Mouse (Mus musculus): ENCODE results near the gene Gpr87.

- TF ChIP-seq GATA1 (IDR thresholded peaks at IDR 0.05; ENCODE audit: low read length) (no peak), TAL1 (IDR thresholded peaks at IDR 0.05; ENCODE audit: low read length) (no peak)
These were observed 64.5 kb downstream of the Gpr87 start for GRCm38 (mm10) chr3:59130431-59130830.

All from erythroblast, embryonic 14.5 days (primary cell).